In the genomic region with DNA sequence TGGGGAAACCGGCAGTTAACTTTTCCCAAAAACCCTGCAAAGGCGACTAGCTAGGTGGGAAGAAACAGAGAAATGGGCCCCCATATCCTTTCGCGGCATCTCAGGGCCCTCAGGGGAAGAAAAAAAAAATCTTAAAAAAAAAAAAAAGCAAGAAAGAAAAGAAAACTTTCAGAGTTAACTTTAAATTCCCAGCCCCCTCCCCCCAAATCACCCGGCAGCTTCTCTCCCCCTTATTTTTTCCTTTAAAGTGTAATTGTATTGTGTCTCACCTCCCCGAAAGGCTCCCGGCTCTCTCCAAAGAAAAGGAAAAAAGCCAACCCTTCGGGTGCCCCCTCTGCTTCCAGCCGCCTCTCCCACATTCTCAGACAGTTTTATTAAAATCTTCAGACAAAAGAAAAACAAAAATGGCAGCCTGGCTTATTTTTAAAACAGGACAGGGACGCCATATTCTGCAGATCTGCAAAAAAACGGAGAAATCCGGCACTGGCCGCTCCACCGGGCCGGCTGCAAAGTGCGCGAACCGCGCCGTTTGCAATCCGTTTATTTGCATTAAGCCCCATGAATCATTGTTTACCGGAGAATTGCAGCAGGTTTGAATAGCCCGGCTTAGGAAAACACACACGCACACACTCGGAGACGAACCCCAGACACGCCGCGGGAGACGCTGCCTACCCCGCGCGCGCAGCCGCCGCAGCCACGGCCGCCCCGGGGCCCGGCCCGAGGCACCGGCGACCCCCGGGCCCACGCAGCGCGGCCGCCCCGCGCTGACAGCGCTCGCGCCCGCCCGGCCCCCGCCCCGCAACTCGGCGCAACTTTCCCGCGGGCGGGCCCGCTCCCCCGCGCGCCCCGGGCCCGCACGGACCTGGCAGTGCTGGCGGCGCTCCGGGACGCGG, we compare ENCODE assay signal across 8 mouse cellular contexts. TPM values are rescaled to one million over a fixed set of nuclear protein-coding genes. Genes with fewer than 3 reads are reported as not detected.
DNase-seq lines count a peak whose midpoint lies in the region; ATAC-seq and TF ChIP-seq lines count a peak whose summit lies in the region.

No protein-coding gene starts in this region.

- H3K27me3 ChIP-seq in E14TG2a.4 (ENCODE audit: insufficient read depth, low read length), result peaks cover 61% of the 10 kb centered on the region
- no peaks in the 10 kb centered on the region for H3K27me3 ChIP-seq in midbrain, embryonic 11.5 days (ENCODE audit: control insufficient read depth, insufficient read depth, low read length)

- H3K9ac ChIP-seq in midbrain, embryonic 11.5 days (ENCODE audit: low read length), result peak overlapping the region; percentile 99

- ATAC-seq in frontal cortex, adult (ENCODE audit: low TSS enrichment), result peak; percentile 29; the same call in 1 of the 2 replicates
- ATAC-seq in midbrain, embryonic 11.5 days (ENCODE audit: low FRiP score), result peak; percentile 12; the same call in 1 of the 2 replicates

- peaks cover 42% of the 10 kb centered on the region for H3K4me1 ChIP-seq in E14TG2a.4 (replicated peaks; ENCODE audit: low read depth, low read length)
- H3K4me1 ChIP-seq in midbrain, embryonic 11.5 days (ENCODE audit: control insufficient read depth, insufficient read depth, low read length), result peaks cover 27% of the 10 kb centered on the region

- peak overlapping the region; percentile 96 for H3K27ac ChIP-seq in midbrain, embryonic 11.5 days (ENCODE audit: low read depth, low read length)

- H3K9me3 ChIP-seq in E14TG2a.4 (ENCODE audit: low read length), result no peaks in the 10 kb centered on the region
- H3K9me3 ChIP-seq in midbrain, embryonic 11.5 days (ENCODE audit: control insufficient read depth, low read length), result no peaks in the 10 kb centered on the region

- intact Hi-C loops in heart, postnatal 10 days (cut with DNase I), result loop anchor here (2.0 kb wide), 1 partner anchor 33 kb away; no protein-coding TSS in a partner anchor
- intact Hi-C loops in left cerebral cortex, postnatal 36 days (cut with DNase I), result no loop called here

- H3K4me3 ChIP-seq in E14TG2a.4 (replicated peaks; ENCODE audit: low read length), result peak overlapping the region; percentile 79
- H3K4me3 ChIP-seq in midbrain, embryonic 11.5 days (ENCODE audit: low read depth, low read length), result peak overlapping the region; percentile 99

- no peak for TF ChIP-seq CTCF in E14TG2a.4 (conservative IDR thresholded peaks at IDR 0.05; ENCODE audit: low read length)

- 1% methylated on average over 60 of the region's 74 CpGs for WGBS in midbrain, embryonic 11.5 days

- H3K36me3 ChIP-seq in E14TG2a.4 (ENCODE audit: insufficient read depth, low read length), result no peaks in the 10 kb centered on the region
- H3K36me3 ChIP-seq in midbrain, embryonic 11.5 days (ENCODE audit: control insufficient read depth, insufficient read depth, low read length), result no peaks in the 10 kb centered on the region

- DNase-seq in frontal cortex, postnatal 14 days (ENCODE audit: low spot score in 2 of 2), result no peak
- DNase-seq in cerebellum, postnatal 25 days, result peak; percentile 70 to 74
- peak; percentile 51 to 69 for DNase-seq in heart, postnatal 10 days
- DNase-seq in left cerebral cortex, postnatal 36 days (ENCODE audit: low spot score in 2 of 2), result peak; percentile 38 to 49
- peak; percentile 95 for DNase-seq in midbrain, embryonic 11.5 days (ENCODE audit: low spot score, missing footprints)
- peak; percentile 34 for DNase-seq in thymus, postnatal 0 days (ENCODE audit: low spot score)

- H3K4me2 ChIP-seq in midbrain, embryonic 11.5 days, result peak overlapping the region; percentile 78

RNA-seq across cellular contexts. Expression of a gene that starts 0.4 kb away (rescaled TPM):
- total RNA-seq in heart, postnatal 10 days (2021), result 10 to 100 TPM; 26.9 to 28.1 TPM
- total RNA-seq in left cerebral cortex, postnatal 36 days (2021), result 10 to 100 TPM; 30.0 to 31.6 TPM
- polyA plus RNA-seq in midbrain, embryonic 11.5 days (2014; fragmentation: Nextera tagmentation; extraction: Ambion mirVana), result 30.1 and 31.7 TPM in 2 replicates
- polyA plus RNA-seq in thymus, postnatal 0 days (2015; fragmentation: Nextera tagmentation; extraction: Ambion mirVana), result 23.6 and 25.8 TPM in 2 replicates

RNA-seq across cellular contexts. Expression of a gene that starts 50.2 kb away (rescaled TPM):
- total RNA-seq in heart, postnatal 10 days (2021), result under 1 TPM; 0.12 to 0.29 TPM
- under 1 TPM; 0.10 to 0.41 TPM for total RNA-seq in left cerebral cortex, postnatal 36 days (2021)
- 0.15 and 0.18 TPM in 2 replicates for polyA plus RNA-seq in midbrain, embryonic 11.5 days (2014; fragmentation: Nextera tagmentation; extraction: Ambion mirVana)
- 0.04 and 0.12 TPM in 2 replicates for polyA plus RNA-seq in thymus, postnatal 0 days (2015; fragmentation: Nextera tagmentation; extraction: Ambion mirVana)

Comparison
In these comparisons a context has a peak if more than half of its experiments do, and no peak if none do; other contexts are left out.
1. DNase-seq: peak in cerebellum, postnatal 25 days (2 of 2), heart, postnatal 10 days (2 of 2), left cerebral cortex, postnatal 36 days (2 of 2), midbrain, embryonic 11.5 days (single experiment) and thymus, postnatal 0 days (single experiment); none in frontal cortex, postnatal 14 days (0 of 2).